Mouse (Mus musculus) right cerebral cortex, postnatal 4 days (tissue): ENCODE data around the gene B130006D01Rik.

Source experiments
- DNase-seq: peaks from one replicate; pipeline ENCODE4 v3.0.0-alpha.2; 2022

B130006D01Rik gene

GRCm38 (mm10) chr11:95773264-95773663 lies 49.9 kb downstream of the B130006D01Rik start:
- no peak for DNase-seq
